Mouse (Mus musculus): ENCODE measurements around the gene Sgk1.

- TF ChIP-seq POLR2A (IDR thresholded peaks at IDR 0.05; ENCODE audit: insufficient read length, low read depth) (no peak), USF1 (IDR thresholded peaks at IDR 0.05; ENCODE audit: low read depth) (no peak), MYOD1 (IDR thresholded peaks at IDR 0.05; ENCODE audit: control insufficient read depth in 1 of 3, insufficient read length in 2 of 3, low read depth in 2 of 3) (no peak), REST (IDR thresholded peaks at IDR 0.05; ENCODE audit: insufficient read depth, insufficient read length) (no peak), MYOG (IDR thresholded peaks at IDR 0.05; ENCODE audit: control insufficient read depth in 1 of 3, insufficient read depth in 1 of 3, insufficient read length in 2 of 3, low read depth in 2 of 3) (no peak), TCF12 (IDR thresholded peaks at IDR 0.05; ENCODE audit: insufficient read depth, poor library complexity, severe bottlenecking) (no peak), MAX (IDR thresholded peaks at IDR 0.05; ENCODE audit: low read depth) (no peak), E2F4 (IDR thresholded peaks at IDR 0.05; ENCODE audit: insufficient read depth) (no peak), CEBPB (IDR thresholded peaks at IDR 0.05; ENCODE audit: insufficient read depth, poor library complexity, severe bottlenecking) (no peak), POLR2AphosphoS2 (IDR thresholded peaks at IDR 0.05; ENCODE audit: insufficient read length, low read depth) (no peak)
Observed at GRCm38 (mm10) chr10:21996660-21997447, 114.9 kb downstream of the Sgk1 start.

All from myocyte (in vitro differentiated cells).